Mouse (Mus musculus) yolk sac, embryonic 10.5 days (tissue): ENCODE results near the gene Ccdc61.

Experiments used
- DNase-seq: peaks from one replicate; pipeline ENCODE4 v3.0.0-alpha.2; 2017; ENCODE audit warnings: low spot score

The Ccdc61 gene

GRCm38 (mm10) chr7:18910241-18910831, at the start of gene Ccdc61:
Ccdc61 (minus strand) TSS chr7:18910415.
- DNase-seq = peak; percentile 98

DNA sequence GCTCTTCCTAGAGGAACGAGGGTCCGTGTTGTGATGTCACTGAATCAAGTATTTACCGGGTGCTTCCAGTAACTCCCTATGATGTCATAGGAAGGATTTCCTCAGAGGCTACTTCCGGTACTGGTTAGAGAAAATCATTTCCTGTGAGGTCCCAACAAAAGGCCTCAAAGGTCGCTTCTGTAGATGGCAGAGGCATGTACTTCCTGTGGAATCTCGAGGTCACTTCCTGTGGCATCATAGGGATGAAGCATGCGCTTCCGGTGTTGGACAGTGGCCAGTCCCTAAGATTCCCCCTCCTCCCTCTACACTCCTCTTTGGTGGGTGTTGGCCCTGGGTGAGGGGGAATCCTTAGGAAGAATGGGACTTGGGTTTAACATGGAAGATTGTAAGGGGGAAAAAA, 49.2 kb upstream of the Ccdc61 start:
- DNase-seq = no peak

GRCm38 (mm10) chr7:18958384-18958766, 48.2 kb upstream of the Ccdc61 start:
- DNase-seq = no peak

- DNase-seq = peak; percentile 68
Measured at GRCm38 (mm10) chr7:18957569-18958383, 47.6 kb upstream of the Ccdc61 start.

DNA sequence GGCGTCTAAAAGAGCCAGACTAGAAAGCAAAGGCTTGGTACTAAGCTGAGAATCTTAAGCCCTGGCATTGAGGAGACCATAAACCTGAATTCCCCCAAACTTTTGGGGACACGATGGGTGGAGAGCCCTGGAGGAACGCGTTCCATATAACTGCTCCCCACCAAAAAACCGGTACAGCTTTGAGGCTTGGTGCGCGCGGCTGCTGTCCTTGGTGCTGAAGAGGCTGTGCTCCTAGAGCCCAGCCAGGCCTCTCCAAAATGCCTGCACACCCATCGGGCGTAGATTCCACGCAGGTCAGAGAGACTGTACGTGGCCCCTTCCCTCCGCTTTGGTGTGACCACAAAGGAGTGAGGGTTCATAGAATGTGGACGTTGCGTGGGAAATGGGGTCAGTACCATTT, 41.2 kb upstream of the Ccdc61 start:
- DNase-seq = peak; percentile 14

DNA sequence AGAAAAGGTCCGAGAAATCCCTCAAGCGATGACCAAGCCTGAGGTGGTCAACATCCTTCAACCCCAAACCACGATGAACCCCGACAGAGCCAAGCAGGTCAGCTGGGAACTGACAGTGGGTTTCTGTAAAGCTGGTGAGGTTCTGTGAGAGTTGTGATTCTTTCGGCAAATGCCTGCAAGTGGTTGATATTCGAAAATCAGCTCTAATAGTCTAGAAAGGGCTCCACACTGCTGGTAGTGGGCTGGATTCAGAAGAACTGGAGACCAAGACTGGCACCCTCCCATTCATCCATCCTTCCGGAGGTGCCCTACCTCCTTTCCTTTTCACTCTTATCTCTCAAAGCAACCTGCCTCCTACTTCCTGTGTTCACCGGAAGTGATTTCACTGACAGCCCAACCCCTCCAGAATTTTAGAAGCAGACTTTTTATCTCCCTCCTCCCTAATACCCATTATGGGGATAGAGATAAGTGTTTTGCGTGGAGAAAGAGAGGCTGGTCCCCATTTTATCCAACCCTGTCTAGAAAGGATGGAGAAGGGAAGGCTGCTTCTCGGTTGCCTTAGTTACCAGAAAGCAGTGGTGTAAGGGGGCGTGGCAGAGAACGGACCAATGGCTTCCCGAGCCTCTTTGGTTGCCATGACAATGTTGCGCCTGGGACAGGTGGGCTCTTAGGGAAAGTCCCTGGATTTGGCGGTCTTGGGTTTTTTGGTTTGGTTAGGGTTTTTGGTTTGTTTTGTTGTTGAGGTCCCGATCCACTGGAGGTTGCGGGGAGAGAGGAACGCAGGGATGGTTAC, 40.5 kb upstream of the Ccdc61 start:
- DNase-seq = no peak

DNA sequence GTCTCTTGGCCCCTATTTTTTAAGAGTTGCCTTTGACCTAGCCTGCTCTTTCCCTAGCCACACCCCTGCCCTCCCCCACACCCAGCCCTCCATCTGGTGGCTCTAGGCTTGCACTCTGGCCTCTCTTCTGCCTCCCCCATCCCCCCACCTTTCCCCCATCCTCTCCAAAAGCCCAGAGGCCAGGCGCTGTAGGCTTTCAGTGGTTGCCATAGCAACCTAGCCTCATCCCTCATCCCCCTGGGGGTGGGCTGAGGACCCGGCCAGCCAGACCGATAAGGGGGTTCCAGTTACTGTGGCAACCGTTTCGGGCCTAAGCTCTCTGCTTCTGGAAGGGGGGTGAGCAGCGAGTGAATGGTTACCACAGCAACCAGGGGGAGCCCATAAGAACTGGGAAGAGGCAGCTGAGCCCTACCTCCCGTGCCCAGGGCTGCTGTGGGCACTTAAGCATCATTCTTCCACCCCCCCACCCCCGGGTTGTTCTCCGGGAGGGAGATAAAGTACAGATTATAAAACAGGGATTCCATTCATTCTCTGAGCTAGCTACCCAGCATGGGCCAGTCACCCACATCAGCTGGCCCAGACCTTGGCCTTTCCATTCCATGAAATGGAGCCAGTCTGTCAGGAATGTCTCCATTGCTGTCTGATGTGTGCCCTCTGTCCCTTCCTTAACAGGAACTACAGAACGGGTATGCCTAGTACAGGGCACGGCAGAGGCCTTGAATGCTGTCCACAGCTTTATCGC, 39.7 kb upstream of the Ccdc61 start:
- DNase-seq = peak; percentile 24

DNA sequence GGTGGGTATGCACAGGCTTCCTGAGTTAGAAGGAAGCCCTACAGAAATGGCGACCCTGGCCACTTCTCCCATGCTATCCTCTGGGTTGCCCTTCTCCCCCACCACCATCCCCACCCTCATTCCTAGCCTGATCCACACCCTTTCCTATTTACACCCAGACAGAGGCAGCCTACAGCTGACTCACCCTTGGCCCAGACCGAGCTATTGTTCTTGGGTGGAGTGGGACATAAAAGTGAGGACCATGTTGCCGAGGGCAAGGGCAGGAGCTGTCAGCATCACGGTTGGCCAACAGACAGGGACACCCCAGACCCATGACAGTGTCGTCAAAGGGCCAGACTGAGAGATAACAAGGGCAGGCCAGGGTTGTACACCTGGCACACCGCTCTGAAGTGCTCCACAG, 37.9 kb upstream of the Ccdc61 start:
- DNase-seq = no peak

GRCm38 (mm10) chr7:18942815-18943214, 32.6 kb upstream of the Ccdc61 start:
- no peak for DNase-seq

- DNase-seq = no peak
Measured at GRCm38 (mm10) chr7:18942376-18942775, 32.2 kb upstream of the Ccdc61 start.

- DNase-seq = no peak
Measured at GRCm38 (mm10) chr7:18927759-18928158, 17.5 kb upstream of the Ccdc61 start.

- DNase-seq = no peak
Measured at GRCm38 (mm10) chr7:18926911-18927310, 16.7 kb upstream of the Ccdc61 start.

DNA sequence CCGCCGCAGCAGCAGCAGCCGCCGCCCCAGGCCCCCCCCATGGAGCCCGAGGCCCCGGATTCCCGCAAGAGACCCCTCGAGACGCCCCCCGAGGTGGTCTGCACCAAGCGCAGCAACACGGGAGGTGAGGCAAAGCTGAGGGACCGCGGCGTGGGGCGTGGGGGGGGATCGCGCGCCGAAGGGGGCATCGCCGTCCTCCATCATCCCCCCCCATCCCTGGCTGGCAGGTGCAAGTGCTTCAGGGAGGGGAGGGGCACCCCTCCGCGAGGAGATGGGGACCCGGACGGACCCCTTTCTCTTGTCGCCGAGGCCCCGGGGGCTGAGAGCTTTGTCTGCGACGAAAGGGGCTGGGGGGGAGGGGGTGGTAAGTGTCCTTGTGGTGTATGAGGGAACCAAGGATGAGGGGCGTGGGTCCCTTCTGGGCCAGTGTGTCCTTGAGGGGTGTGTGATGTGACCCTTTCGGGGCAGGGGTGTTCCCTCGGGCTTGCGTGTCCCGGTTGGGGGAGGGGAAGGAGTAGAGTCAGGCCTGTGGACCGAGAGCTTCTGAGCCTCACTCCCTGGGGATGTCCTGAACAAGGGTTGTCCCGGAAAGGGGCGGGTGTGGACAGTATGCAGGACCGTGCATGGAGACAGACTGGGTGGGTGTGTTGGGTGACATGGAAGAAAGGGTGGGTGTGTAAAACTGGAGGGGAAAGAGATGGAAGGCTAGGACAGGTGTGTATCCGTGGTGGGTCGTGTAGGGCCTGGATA, 16.0 kb upstream of the Ccdc61 start:
- peak; percentile 18 for DNase-seq

DNA sequence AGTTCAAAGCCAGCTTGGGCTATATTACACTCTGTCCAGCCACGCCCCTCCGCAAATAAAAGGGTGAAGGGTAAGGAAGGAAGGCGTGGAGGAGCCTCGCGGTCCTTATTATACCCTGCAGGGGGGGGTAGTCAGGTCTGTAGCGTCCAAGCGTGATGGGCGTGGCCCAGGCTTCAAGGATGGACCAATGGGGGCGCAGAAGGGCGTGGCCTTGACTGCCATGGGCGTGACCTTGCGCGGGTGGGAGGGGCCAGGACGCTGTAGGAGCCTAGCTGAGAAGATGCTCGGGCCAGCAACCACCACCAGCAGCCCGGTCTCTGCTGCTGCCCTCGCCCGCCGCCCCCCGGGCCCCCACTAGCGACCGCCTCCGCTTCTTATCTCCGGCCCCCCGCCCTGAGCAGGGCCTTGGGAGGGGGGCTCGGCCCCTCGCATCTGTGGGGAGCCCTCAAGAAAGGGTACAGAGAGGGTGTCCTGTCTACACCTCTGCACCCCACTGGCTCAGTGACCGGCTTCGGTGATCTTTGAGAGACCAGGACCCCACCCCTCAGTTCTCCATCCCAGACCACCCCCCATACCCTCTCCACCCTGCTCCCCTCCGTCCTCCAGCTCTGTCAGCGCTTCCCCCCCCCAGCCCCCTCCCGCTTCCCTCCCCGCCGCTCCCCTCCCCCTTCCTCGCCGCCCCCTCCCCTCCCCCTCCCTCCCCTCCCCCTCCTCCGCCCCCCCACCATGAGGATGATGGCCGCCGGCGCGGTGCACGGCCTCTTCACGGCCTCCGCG, 15.1 kb upstream of the Ccdc61 start, which contains the start of gene Nova2:
Nova2 (plus strand) TSS at position 727 of the 777 bp plus-strand sequence.
- peak; percentile 80 for DNase-seq

DNA sequence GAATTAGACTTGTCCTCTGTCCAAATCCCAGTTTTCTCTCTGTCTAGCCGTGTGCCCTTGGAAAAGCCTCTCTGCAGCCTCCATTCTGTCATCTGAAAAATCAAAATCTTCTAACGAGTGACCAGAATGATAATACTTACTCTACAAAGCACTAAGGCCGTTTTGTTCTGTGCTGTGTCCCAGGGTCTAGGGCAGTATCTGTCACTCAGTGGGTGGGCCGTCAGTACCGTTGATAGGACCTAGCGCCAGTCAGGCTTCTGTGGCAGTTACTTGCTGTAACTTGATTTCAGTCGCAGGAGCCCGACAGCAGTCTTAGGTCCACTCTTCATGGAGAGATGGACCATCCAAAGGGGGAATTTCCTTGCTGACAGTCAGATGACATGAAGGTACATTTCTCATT, 14.1 kb upstream of the Ccdc61 start:
- DNase-seq = no peak

DNA sequence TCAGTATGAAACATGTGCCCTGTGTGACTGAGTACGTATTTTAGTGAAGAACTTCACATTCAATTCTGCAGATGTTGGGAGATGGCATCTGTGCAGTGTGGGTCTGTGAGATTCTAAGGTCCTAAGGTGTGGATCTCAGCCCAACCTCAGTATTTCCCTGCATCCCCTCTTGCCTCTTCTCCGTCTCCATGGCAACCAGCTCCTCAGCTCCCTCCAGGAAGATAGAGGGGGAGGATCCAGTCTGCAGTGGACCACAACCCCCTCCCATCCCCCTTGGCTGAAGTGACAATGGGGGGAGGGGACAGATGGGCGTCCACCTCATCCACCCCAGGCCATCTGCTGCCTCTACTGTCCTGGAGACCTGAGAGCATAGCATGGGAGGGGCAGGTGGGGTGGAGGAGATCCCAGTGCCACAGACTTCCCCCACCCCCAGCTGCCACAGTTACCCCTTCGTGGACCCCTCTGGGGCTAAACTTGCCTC, 13.5 kb upstream of the Ccdc61 start:
- DNase-seq = no peak

DNA sequence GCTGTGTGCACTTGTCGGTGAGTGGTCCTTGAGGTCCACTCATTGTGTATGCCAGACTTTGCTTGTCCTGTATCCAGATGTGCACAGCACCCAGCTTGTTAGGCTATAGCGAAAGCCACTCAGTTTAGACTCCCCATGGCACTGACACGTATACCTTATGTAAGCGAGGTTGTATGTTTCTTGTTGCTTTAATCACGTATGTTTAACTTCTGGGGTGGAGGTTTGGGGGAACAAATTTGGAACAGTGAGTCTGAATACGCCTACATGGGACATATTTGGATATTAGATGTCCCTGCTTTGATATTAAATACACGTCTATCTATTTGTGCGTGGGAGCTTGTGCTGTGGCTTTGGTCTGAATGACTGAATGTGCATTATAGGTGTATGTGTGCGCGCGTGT, 13.1 kb upstream of the Ccdc61 start:
- no peak for DNase-seq

DNA sequence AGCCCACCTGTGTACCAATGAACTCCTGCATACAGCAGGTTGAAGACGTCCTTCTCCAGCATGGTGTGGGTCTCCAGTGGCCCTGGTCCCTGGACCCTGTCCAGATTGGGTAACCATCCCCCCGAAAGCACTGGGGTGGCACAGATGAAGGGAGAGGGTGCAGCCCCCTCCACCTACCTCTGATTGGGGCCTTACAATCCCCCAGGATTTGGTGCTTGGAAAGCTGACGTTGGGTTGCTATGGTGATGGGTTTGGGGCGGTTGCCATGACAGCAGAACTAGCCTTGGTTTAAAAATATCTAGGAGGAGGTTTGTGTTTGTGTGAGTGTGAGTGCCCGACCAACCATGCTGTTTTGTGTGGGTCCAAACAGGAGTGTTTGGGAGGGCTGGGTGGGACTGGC, 12.6 kb upstream of the Ccdc61 start:
- DNase-seq = no peak

- DNase-seq = peak; percentile 59
Measured at GRCm38 (mm10) chr7:18921069-18921468, 10.9 kb upstream of the Ccdc61 start.

DNA sequence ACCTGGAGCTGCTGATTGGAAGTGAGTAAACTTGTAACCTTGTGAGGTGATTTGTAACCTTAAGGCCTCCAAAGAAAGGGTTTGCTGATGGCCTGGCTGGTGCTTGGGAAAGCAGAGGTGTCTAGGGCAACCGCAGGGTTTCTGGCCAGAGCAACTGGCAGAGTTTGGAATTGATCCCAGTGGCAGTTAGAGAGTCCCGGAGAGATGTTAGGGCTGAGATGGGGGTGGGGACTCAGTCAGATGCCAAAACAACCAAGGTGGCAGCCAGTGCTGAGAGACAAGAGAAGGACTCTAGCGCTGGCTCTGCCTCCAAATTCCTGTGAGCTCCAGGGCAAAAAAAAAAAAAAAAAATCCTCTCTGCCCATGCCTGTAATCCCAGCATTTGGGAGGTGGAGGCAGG, 7.7 kb upstream of the Ccdc61 start:
- no peak for DNase-seq
